Mouse (Mus musculus): Measurements from ENCODE around the gene Fgf23. TPM values are rescaled to one million over a fixed set of nuclear protein-coding genes. Genes with fewer than 3 reads are reported as not detected.
A peak's percentile ranks its signal among the peaks of the same experiment; 100 is the strongest.

Gene Fgf23
- polyA plus RNA-seq, 1 experiment from 2014 or later = not detected

DNA sequence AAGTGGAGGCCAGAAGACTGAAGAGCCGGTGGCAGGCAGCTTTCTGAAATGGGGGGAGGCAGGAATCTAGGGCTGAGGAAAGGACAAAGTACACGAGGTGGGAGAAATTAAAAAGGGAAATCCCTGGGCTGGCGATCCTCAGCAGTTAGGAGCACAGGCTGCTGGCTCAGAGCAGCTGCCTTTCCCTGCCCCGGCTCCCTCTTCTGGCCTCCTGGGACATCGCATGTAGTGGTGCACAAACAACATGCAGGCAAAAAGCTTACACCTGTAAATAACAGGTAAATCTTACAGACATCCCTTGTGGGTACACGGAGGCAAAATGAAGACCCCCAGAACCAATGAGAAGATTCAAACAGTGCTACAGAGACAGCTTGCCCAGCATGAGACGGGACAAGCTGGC, 21.9 kb downstream of the Fgf23 start:
- no peak for ATAC-seq (ENCODE audit: low FRiP score, low read depth)
- 65% methylated on average over 7 of the region's 7 CpGs for WGBS
- H3K27ac ChIP-seq = no peak overlapping the region
- no peak overlapping the region for H3K9ac ChIP-seq
- no peaks in the 10 kb centered on the region for H3K27me3 ChIP-seq
- H3K4me3 ChIP-seq = no peak overlapping the region
- no peak overlapping the region for H3K4me2 ChIP-seq (replicated peaks)
- H3K9me3 ChIP-seq = no peaks in the 10 kb centered on the region
- H3K36me3 ChIP-seq = peaks cover 13% of the 10 kb centered on the region
- no peaks in the 10 kb centered on the region for H3K4me1 ChIP-seq

DNA sequence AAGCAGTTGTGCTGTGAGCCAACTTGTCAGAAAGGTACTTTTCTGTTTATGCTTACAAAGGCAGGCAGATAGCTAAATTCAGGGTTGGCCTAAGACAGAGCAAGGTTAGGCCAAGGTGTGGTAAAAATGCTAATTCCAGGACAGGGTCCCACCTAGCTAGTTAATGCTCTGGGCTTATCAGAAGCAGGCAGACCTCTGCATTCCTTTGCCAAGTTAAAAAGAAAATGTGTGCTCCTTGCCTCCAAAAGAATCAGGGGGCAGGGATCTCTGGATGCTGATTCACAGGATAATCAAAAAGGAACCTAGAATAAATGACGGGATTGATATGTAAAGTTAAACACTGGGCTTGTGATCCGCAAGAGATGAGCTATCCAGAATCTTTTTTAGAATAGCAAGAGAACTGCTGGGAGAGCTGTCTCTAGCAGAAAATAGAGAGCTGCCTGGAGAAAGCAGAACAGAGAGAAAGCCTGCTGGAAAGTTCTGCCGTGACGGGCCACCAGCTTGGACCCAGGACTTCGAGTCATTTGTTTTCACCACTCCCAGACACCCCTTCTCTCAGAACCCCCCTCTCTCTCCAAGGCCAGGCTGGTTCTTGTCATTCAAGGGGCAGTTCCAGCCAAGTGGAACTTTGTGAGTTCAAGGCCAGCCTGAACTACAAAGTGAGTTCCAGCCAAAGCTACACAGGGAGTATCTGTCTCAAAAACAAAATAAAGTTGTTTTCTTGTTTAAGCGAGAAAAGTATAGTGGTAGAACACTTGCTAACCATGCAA, 31.0 kb downstream of the Fgf23 start:
- Histone ChIP-seq H3K4me3 (no peak overlapping the region), H3K9ac (no peak overlapping the region), H3K4me1 (peaks cover 5% of the 10 kb centered on the region), H3K9me3 (no peaks in the 10 kb centered on the region), H3K4me2 (replicated peaks) (no peak overlapping the region), H3K27ac (no peak overlapping the region), H3K27me3 (no peaks in the 10 kb centered on the region), H3K36me3 (peaks cover 10% of the 10 kb centered on the region; the same call in 1 of the 2 replicates)
- ATAC-seq (ENCODE audit: low FRiP score, low read depth) = no peak
- WGBS = 90% methylated on average over 6 of the region's 6 CpGs

DNA sequence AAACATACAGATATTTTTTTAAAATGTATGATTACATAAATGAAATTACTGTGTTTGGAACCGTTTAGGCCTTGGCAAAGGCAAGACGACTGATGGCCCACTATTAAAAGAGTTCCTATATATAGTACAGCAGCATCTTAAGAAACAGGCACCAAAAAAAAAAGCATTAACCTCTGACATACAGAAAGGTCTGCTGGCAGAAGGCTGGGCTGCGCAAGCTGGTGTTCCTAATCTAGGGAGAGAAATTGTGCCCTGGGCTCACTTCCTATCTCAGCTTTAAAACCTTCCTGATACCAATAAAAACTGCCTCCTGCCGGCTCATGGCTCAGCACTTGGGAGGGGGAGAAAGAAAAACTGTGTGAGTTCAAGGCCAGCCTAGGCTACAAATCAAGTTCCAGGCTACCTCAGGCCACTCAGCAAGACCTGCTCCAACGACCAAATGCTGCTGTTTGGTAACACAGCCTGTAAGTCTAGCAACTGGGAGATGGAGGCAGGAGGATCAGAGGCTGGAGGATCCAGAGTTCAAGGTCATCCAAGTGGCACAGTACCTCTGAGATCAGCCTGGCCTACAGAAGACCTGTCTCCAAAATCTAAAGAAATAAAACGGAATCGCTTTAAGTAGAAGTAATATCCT, 31.8 kb downstream of the Fgf23 start:
- 77% methylated on average over 7 of the region's 7 CpGs for WGBS
- Histone ChIP-seq H3K4me2 (replicated peaks) (no peak overlapping the region), H3K9ac (no peak overlapping the region), H3K9me3 (no peaks in the 10 kb centered on the region), H3K36me3 (peaks cover 10% of the 10 kb centered on the region; the same call in 1 of the 2 replicates), H3K27ac (no peak overlapping the region), H3K4me3 (no peak overlapping the region), H3K27me3 (no peaks in the 10 kb centered on the region), H3K4me1 (peaks cover 9% of the 10 kb centered on the region)
- no peak for ATAC-seq (ENCODE audit: low FRiP score, low read depth)

DNA sequence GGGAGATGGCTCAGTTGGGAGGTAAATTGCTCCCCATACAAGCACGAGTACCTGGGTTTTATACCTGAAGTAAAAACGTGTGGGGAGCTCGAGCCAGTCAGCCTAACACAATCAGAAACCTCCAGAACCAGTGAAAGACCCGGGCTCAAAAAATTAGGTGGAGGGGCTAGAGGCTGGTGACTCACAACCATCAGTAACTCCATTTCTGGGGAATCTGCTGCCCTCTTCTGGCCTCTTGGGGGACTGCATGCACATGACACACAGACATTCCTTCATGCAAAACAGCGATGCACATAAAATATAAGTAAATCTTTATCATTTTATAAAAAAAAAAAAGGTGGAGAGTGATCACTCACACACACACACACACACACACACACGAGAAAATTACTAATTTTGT, 32.4 kb downstream of the Fgf23 start:
- Histone ChIP-seq H3K36me3 (peaks cover 10% of the 10 kb centered on the region; the same call in 1 of the 2 replicates), H3K27ac (no peak overlapping the region), H3K9me3 (no peaks in the 10 kb centered on the region), H3K9ac (no peak overlapping the region), H3K4me3 (no peak overlapping the region), H3K4me2 (replicated peaks) (no peak overlapping the region), H3K4me1 (peaks cover 12% of the 10 kb centered on the region), H3K27me3 (no peaks in the 10 kb centered on the region)
- ATAC-seq (ENCODE audit: low FRiP score, low read depth) = no peak
- 65% methylated on average over 6 of the region's 6 CpGs for WGBS

DNA sequence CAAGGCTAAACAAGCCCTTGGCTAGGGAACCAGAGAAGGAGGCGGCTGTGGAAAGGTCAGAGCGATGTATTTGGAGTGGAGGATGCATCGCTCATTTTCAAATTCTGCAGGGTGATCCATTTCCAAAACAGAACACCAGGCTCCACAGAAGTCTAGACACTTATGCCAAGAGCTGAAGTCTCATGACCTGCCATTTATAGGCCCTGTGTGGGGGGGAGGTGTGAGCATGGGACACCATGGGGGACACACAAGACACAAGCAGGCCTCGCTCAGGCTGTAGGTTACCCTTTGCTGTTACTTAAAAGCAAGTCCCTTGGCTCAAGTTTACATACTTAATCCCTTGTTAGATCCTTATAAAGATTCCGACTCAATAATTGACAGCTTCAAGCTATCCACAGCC, 33.5 kb downstream of the Fgf23 start:
- Histone ChIP-seq H3K9ac (no peak overlapping the region), H3K9me3 (no peaks in the 10 kb centered on the region), H3K36me3 (peaks cover 3% of the 10 kb centered on the region; the same call in 1 of the 2 replicates), H3K4me1 (peaks cover 12% of the 10 kb centered on the region), H3K4me2 (replicated peaks) (no peak overlapping the region), H3K27ac (no peak overlapping the region), H3K4me3 (no peak overlapping the region), H3K27me3 (no peaks in the 10 kb centered on the region)
- 80% methylated on average over 5 of the region's 5 CpGs for WGBS
- ATAC-seq (ENCODE audit: low FRiP score, low read depth) = no peak

DNA sequence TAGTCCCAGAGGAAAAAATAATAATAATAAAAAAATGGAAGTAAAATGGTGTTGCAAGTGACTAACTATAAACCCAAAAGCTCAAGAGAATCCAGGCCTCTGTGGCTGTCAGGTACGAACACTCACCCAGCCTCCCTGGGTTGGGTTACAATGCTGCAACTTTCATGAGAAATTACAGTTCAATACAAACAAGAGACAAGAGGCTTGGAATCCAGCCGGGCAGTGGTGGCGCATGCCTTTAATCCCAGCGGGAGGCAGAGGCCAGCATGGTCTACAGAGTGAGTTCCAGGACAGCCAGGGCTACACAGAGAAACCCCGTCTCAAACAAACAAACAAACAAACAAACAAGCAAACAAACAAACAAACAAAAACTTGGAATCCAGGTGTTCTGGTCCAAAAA, 34.0 kb downstream of the Fgf23 start:
- Histone ChIP-seq H3K4me3 (no peak overlapping the region), H3K4me1 (peaks cover 12% of the 10 kb centered on the region), H3K27me3 (no peaks in the 10 kb centered on the region), H3K9ac (no peak overlapping the region), H3K9me3 (no peaks in the 10 kb centered on the region), H3K4me2 (replicated peaks) (no peak overlapping the region), H3K36me3 (peaks cover 3% of the 10 kb centered on the region; the same call in 1 of the 2 replicates), H3K27ac (no peak overlapping the region)
- ATAC-seq (ENCODE audit: low FRiP score, low read depth) = no peak
- 62% methylated on average over 5 of the region's 5 CpGs for WGBS

DNA sequence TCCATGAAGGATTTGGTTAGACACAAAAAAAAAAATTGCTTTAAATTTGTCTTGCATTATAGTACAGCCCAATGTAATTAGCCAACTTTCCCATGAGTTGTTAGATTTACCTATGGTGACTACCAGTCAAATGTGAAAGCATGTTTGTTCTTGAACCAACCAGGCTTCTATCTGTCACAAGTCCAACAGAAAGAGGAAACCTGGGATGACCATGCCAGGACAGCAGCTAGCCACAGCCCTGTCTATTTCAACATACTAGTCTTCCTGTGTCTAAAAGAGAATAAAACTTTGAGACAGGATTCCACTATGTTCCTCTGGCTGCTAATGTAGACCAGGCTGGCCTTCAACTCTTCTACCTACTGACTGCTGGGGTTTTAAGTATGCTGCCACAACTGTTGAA, 34.7 kb downstream of the Fgf23 start:
- Histone ChIP-seq H3K9ac (no peak overlapping the region), H3K27ac (no peak overlapping the region), H3K27me3 (no peaks in the 10 kb centered on the region), H3K36me3 (peaks cover 3% of the 10 kb centered on the region; the same call in 1 of the 2 replicates), H3K4me2 (replicated peaks) (no peak overlapping the region), H3K4me1 (peaks cover 12% of the 10 kb centered on the region), H3K4me3 (no peak overlapping the region), H3K9me3 (no peaks in the 10 kb centered on the region)
- no peak for ATAC-seq (ENCODE audit: low FRiP score, low read depth)

DNA sequence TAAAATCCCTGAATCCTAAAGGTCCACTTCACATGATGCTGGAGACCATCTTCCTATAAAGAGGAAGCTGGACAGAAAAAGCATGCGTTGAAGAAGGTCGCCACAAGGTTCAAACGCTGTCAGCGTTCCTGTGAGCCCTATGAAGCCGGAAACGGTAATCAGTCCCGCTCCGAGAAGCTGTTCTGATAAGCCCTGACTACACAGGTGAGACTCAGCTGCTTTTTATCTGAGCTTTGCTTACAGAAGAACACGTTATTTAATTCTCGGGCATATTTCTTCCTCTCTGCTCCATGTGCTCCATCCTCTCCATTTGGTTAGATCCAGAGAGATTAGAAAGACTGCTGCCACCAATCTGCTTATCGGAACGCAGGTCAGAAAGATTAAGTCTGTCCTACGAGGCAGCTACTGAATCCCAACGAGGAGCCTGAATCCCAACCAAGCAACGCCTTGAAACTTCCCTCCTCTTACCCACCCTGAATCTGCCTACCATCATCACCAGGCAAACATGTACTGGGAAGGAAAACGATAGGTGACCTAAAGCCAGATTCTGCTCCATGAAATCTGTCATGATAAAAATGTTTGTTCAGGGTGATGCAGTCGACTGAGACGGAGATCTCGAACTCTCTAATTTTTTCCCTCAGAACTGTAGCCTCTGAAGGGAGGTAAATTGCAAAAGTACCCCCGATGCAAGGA, 35.8 kb downstream of the Fgf23 start:
- H3K4me3 ChIP-seq = peak overlapping the region; percentile 55
- peak overlapping the region; percentile 65 for H3K9ac ChIP-seq
- WGBS = 39% methylated on average over 20 of the region's 20 CpGs
- no peak overlapping the region for H3K27ac ChIP-seq
- ATAC-seq (ENCODE audit: low FRiP score, low read depth) = no peak
- H3K27me3 ChIP-seq = no peaks in the 10 kb centered on the region
- peaks cover 12% of the 10 kb centered on the region for H3K4me1 ChIP-seq
- H3K36me3 ChIP-seq = no peaks in the 10 kb centered on the region; the same call in 1 of the 2 replicates
- peak overlapping the region; percentile 85 for H3K4me2 ChIP-seq (replicated peaks)
- no peaks in the 10 kb centered on the region for H3K9me3 ChIP-seq

DNA sequence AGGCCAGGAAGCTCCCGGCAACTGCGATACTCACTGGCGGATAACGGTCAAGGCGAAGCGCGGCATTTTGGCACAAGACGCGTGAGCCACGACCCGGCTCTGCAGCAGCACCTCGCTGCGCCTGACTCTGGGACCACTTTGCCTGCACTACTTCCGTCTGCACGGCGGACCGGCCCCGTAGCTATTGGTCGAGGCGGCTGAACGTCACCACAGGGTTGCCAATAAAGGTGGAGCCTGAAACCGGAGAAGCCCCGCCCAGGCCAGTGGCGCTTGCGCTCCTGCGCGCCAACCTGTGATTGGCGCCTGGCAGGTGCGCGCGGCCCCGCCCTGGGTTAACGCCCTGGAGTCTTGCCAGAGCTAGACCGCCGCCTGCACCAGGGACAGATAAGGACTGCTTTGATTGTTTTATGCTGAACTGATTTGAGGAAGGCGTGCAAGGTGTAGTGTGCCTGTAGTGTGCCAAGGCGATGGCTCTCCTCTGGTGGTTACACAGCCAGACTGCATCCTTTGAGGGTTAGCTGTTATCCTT, 36.8 kb downstream of the Fgf23 start, which contains the start of gene Tigar:
Gene Tigar, minus strand, starts transcription at position 156 of the 529 bp plus-strand sequence.
- peak within 1 kb of the TSS; percentile 85 for H3K4me2 ChIP-seq (replicated peaks)
- peak; percentile 99 for ATAC-seq (ENCODE audit: low FRiP score, low read depth)
- WGBS = under 1% methylated on average over 37 of the region's 37 CpGs

DNA sequence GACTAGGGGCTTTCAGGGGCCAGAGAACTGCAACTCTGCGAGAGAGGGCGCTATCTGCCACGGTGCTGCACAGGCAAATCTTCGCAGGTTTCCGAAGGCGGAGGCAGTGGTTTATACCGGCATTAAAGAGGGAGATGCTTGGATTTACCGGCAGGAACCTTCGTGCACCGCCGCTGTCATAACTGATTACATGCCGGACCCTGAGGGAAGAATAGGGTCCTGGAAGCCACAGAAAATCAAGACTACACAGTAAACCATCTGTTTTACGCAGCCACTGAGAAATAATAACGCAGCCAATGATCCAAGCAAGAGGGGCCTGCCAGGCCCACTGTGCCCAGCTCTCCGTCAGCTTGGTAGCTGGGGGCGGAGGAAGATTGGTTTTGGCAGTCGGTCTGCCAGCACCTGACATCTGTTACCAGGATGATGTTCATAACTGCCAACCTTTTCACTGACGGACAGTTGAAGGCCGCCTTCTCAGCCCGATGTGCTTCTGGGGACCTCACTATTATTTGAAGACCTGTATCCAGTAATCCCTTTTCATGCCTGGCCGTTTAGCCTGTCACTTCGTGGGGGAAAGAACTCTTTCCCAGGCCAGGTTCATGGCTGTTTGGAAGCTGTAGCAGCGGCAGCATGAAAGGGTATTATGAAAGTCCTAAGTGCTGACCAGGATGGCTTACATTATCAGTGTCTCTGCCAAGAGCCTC, 42.2 kb downstream of the Fgf23 start:
- ATAC-seq (ENCODE audit: low FRiP score, low read depth) = no peak
- no peaks in the 10 kb centered on the region for H3K36me3 ChIP-seq
- H3K4me1 ChIP-seq = no peaks in the 10 kb centered on the region
- no peaks in the 10 kb centered on the region for H3K27me3 ChIP-seq
- no peak overlapping the region for H3K4me2 ChIP-seq (replicated peaks)
- no peak overlapping the region for H3K27ac ChIP-seq
- H3K9ac ChIP-seq = no peak overlapping the region
- H3K9me3 ChIP-seq = no peaks in the 10 kb centered on the region
- no peak overlapping the region for H3K4me3 ChIP-seq
- WGBS = 64% methylated on average over 23 of the region's 23 CpGs

More for the DNA sequence above, 36.8 kb downstream of the Fgf23 start, which contains the start of gene Tigar:
- Histone ChIP-seq H3K9ac (peak within 1 kb of the TSS; percentile 65), H3K36me3 (no peaks in the 10 kb centered on the region), H3K4me3 (peak within 1 kb of the TSS; percentile 55), H3K4me1 (peaks cover 12% of the 10 kb centered on the region), H3K9me3 (no peaks in the 10 kb centered on the region), H3K27me3 (no peaks in the 10 kb centered on the region), H3K27ac (no peak within 1 kb of the TSS)

DNA sequence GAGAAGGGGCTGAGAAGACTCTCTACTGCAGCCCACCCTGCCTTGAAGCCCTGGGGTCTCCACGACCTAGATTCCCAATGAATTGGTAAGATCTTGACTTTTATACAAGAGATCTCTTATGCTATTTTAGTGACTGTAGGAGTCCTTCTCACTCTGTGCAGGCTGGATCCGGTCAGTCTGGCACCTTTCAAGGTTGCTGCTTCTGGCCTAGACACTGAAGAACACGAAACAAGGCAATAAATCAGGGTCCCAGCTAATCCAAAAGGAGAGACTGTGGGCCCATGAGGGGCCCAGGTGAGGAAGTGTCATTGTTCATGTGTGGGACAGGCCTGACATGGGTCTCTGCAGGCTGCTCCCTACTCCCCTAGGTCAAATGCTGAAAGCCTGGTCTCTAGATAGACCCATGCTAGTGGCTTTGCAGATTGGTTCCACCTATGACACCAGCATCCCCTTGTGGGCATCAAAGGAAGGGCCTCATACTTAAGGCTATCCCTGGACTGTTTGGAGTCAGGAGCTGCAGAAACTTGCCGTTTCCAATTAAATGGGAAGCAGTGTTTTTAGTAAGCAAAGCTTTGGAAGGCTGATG, 49.6 kb downstream of the Fgf23 start:
- Histone ChIP-seq H3K27ac (no peak overlapping the region), H3K4me2 (replicated peaks) (no peak overlapping the region), H3K9me3 (no peaks in the 10 kb centered on the region), H3K4me1 (no peaks in the 10 kb centered on the region), H3K9ac (no peak overlapping the region), H3K27me3 (no peaks in the 10 kb centered on the region), H3K4me3 (no peak overlapping the region), H3K36me3 (peaks cover 16% of the 10 kb centered on the region)
- 66% methylated on average over 4 of the region's 4 CpGs for WGBS
- 0 out of 2 replicates have a peak, but pooled peaks have one; percentile 14 for ATAC-seq (ENCODE audit: low FRiP score, low read depth)
